Mouse (Mus musculus) monocyte, adult 59 days (primary cell): ENCODE results near the gene Agpat4. TPM values are rescaled to one million over a fixed set of nuclear protein-coding genes. Genes with fewer than 3 reads are reported as not detected.

Experiments
- total RNA-seq, 2 experiments: library from RNA; stranded (reverse); gene quantifications; one replicate each; pipeline ENCODE4 v1.2.4; 2023

Agpat4 gene
- 10 to 100 TPM; 64.1 to 90.2 TPM for total RNA-seq

GRCm38 (mm10) chr17:12118561-12118925 is at the start of gene Agpat4:
Gene Agpat4, plus strand, starts transcription at chr17:12118704.

Other genes with a start within 250 kb of the Agpat4 start
- 10 to 100 TPM; 33.0 to 39.5 TPM for gene Map3k4, start 200.1 kb downstream of the Agpat4 start, total RNA-seq